Comparison of ENCODE assay signal across 8 mouse cellular contexts in the genomic region with DNA sequence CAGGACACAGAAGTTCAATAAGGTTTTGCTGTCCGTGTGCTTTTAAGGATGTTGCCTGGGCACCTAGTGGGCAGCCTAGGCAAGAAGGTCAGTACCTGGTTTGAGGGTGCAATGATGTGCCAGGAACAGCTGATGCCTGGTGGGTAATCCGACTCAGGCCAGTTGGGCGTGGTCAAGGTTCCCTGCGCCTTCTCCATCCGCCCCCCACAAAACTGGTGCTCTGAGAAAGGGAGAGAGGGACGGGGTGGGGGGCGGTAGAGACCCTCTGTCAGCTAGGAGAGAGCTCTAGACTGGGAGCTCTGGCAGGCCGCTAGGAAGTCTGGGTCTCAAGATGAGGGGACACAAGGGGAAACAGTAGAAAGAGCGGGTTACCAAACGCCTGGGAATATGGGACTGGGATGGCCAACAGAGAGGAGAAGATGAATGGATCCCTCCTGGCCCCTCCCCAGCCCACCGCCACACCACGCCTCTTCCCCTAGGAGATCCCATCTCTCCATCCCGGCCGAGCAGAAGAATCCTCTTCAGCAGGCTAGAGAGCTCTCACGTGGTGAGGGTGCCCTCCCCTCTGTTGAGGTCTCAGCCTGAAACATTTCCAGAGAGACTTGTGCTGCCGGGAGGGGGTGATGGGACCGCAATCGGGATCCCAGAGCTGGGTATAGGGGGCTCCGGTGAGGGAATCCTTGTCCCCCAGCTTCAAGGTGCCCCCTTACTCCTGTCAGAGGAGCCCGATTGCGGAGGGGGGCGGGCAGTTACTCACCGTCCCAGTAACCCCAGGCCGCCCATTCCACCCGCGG. TPM values are rescaled to one million over a fixed set of nuclear protein-coding genes. Genes with fewer than 3 reads are reported as not detected.
A peak's percentile ranks its signal among the peaks of the same experiment; 100 is the strongest.
DNase-seq lines count a peak whose midpoint lies in the region; ATAC-seq and TF ChIP-seq lines count a peak whose summit lies in the region.

No protein-coding gene starts in this region.

- H3K4me3 ChIP-seq in heart, adult 2 months: no peak overlapping the region
- H3K4me3 ChIP-seq in limb, embryonic 13.5 days: peak overlapping the region; percentile 48

- intact Hi-C loops in heart, adult 2 months (cut with DNase I): no loop called here

- H3K36me3 ChIP-seq in heart, adult 2 months (ENCODE audit: control insufficient read depth, insufficient read depth, low read length): no peaks in the 10 kb centered on the region
- peaks cover 37% of the 10 kb centered on the region for H3K36me3 ChIP-seq in limb, embryonic 13.5 days

- TF ChIP-seq CTCF in heart, adult 2 months (IDR thresholded peaks at IDR 0.05): no peak

- no peaks in the 10 kb centered on the region for H3K9me3 ChIP-seq in limb, embryonic 13.5 days

- peaks cover 10% of the 10 kb centered on the region for H3K4me1 ChIP-seq in heart, adult 2 months (ENCODE audit: control insufficient read depth, insufficient read depth, low read length)
- peaks cover 59% of the 10 kb centered on the region for H3K4me1 ChIP-seq in limb, embryonic 13.5 days

- 61% methylated on average over 26 of the region's 26 CpGs for WGBS in heart, adult 2 months
- WGBS in limb, embryonic 13.5 days: 23% methylated on average over 26 of the region's 26 CpGs

- H3K9ac ChIP-seq in heart, adult 2 months (ENCODE audit: low read depth, low read length): no peak overlapping the region
- peak overlapping the region; percentile 67 for H3K9ac ChIP-seq in limb, embryonic 13.5 days

- H3K27ac ChIP-seq in heart, adult 2 months: no peak overlapping the region
- H3K27ac ChIP-seq in limb, embryonic 13.5 days: no peak overlapping the region

- no peaks in the 10 kb centered on the region for H3K79me2 ChIP-seq in heart, adult 2 months (replicated peaks; ENCODE audit: control insufficient read depth, insufficient read depth, low read length)

- DNase-seq in heart, adult 11 months: peak; percentile 92
- DNase-seq in heart, adult 2 months: no peak
- DNase-seq in retina, embryonic 14.5 days (ENCODE audit: low spot score): peak; percentile 33
- DNase-seq in retina, postnatal 1 day: no peak
- DNase-seq in cerebellum, adult 11-12 months: no peak
- no peak for DNase-seq in urinary bladder, postnatal 36 days (ENCODE audit: low spot score in 2 of 2)
- no peak for DNase-seq in adrenal gland, postnatal 10 days

- no peak for ATAC-seq in limb, embryonic 13.5 days (ENCODE audit: low FRiP score, low read depth)

- TF ChIP-seq POLR2A in heart, adult 2 months (IDR thresholded peaks at IDR 0.05; ENCODE audit: insufficient read depth, low read depth, low read length): no peak

- peak overlapping the region; percentile 76 for H3K4me2 ChIP-seq in limb, embryonic 13.5 days (replicated peaks)

- no peak for TF ChIP-seq EP300 in heart, adult 2 months (IDR thresholded peaks at IDR 0.05; ENCODE audit: insufficient read depth, low read depth, low read length)

- no peaks in the 10 kb centered on the region for H3K27me3 ChIP-seq in heart, adult 2 months (ENCODE audit: control insufficient read depth, insufficient read depth, low read length)
- no peaks in the 10 kb centered on the region for H3K27me3 ChIP-seq in limb, embryonic 13.5 days

RNA-seq across cellular contexts. Expression of a gene that starts 5.5 kb away (rescaled TPM):
- total RNA-seq in heart, adult 2 months (2021): 10 to 100 TPM; 35.9 to 50.8 TPM
- polyA plus RNA-seq in heart, adult 2 months (2012; rRNA removed): 87.0 and 109 TPM in 2 replicates
- 152 and 157 TPM in 2 replicates for polyA plus RNA-seq in limb, embryonic 13.5 days (2015; fragmentation: Nextera tagmentation; extraction: Ambion mirVana)
- total RNA-seq in adrenal gland, postnatal 10 days (2021): 100 to 1,000 TPM; 347 to 368 TPM

RNA-seq across cellular contexts. Expression of a gene that starts 7.2 kb away (rescaled TPM):
- 10 to 100 TPM; 10.7 to 16.3 TPM for total RNA-seq in heart, adult 2 months (2021)
- 20.7 and 32.3 TPM in 2 replicates for polyA plus RNA-seq in heart, adult 2 months (2012; rRNA removed)
- 27.9 and 28.7 TPM in 2 replicates for polyA plus RNA-seq in limb, embryonic 13.5 days (2015; fragmentation: Nextera tagmentation; extraction: Ambion mirVana)
- total RNA-seq in adrenal gland, postnatal 10 days (2021): 10 to 100 TPM; 43.3 to 47.4 TPM

RNA-seq across cellular contexts. Expression of a gene that starts 20.7 kb away (rescaled TPM):
- under 1 TPM; 0.13 to 0.34 TPM for total RNA-seq in heart, adult 2 months (2021)
- 0.29 and 0.35 TPM in 2 replicates for polyA plus RNA-seq in heart, adult 2 months (2012; rRNA removed)
- 0.19 and 0.23 TPM in 2 replicates for polyA plus RNA-seq in limb, embryonic 13.5 days (2015; fragmentation: Nextera tagmentation; extraction: Ambion mirVana)
- total RNA-seq in adrenal gland, postnatal 10 days (2021): 1 to 10 TPM in 1 of 2 experiments, under 1 TPM in 1; 0.51 to 1.2 TPM

RNA-seq across cellular contexts. Expression of a gene that starts 20.9 kb away (rescaled TPM):
- total RNA-seq in heart, adult 2 months (2021): 10 to 100 TPM; 17.1 to 20.0 TPM
- polyA plus RNA-seq in heart, adult 2 months (2012; rRNA removed): 24.8 and 29.1 TPM in 2 replicates
- polyA plus RNA-seq in limb, embryonic 13.5 days (2015; fragmentation: Nextera tagmentation; extraction: Ambion mirVana): 34.0 and 34.3 TPM in 2 replicates
- total RNA-seq in adrenal gland, postnatal 10 days (2021): 10 to 100 TPM; 25.0 to 29.9 TPM

RNA-seq across cellular contexts. Expression of a gene that starts 20.9 kb away (rescaled TPM):
- total RNA-seq in heart, adult 2 months (2021): 1 to 10 TPM; 2.8 to 4.3 TPM
- polyA plus RNA-seq in heart, adult 2 months (2012; rRNA removed): 7.3 and 9.5 TPM in 2 replicates
- polyA plus RNA-seq in limb, embryonic 13.5 days (2015; fragmentation: Nextera tagmentation; extraction: Ambion mirVana): 6.1 and 9.6 TPM in 2 replicates
- total RNA-seq in adrenal gland, postnatal 10 days (2021): 10 to 100 TPM in 1 of 2 experiments, 1 to 10 TPM in 1; 5.7 to 10.6 TPM

Comparison
In these comparisons a context has a peak if more than half of its experiments do, and no peak if none do; other contexts are left out.
1. DNase-seq: peak in heart, adult 11 months (single experiment) and retina, embryonic 14.5 days (single experiment); none in heart, adult 2 months (0 of 2), retina, postnatal 1 day (single experiment), cerebellum, adult 11-12 months (single experiment), urinary bladder, postnatal 36 days (0 of 2) and adrenal gland, postnatal 10 days (single experiment).
2. RNA of a gene that starts 5.5 kb away (total RNA-seq): 347 to 368 TPM in adrenal gland, postnatal 10 days; 35.9 to 50.8 TPM in heart, adult 2 months; every median in the first group is over 4 times any median in the second.